ENCODE assay signal across 14 mouse cellular contexts in genomic region chr7:119941569-119941968, GRCm38 (mm10). TPM values are rescaled to one million over a fixed set of nuclear protein-coding genes. Genes with fewer than 3 reads are reported as not detected.
DNase-seq lines count a peak whose midpoint lies in the region; ATAC-seq lines count a peak whose summit lies in the region.
"Had no signal": no experiment of that assay in that cellular context is flagged by ENCODE, and none has a peak within 500 bp of the region (broad histone marks: within the 10 kb centered on the region; RNA-seq: fewer than 3 reads in every experiment).

No protein-coding gene starts in this region.

- no peak overlapping the region for H3K4me2 ChIP-seq in kidney, embryonic 14.5 days (replicated peaks; ENCODE audit: low read depth, low read length)
- no peak overlapping the region for H3K4me2 ChIP-seq in forebrain, embryonic 16.5 days (ENCODE audit: low read length)
- H3K4me2 ChIP-seq in midbrain, embryonic 15.5 days, result no peak overlapping the region
- H3K4me2 ChIP-seq: embryonic facial prominence, embryonic 12.5 days; liver, embryonic 11.5 days had no signal

- no peak for ATAC-seq in kidney, embryonic 14.5 days (ENCODE audit: low FRiP score, low TSS enrichment)
- no peak for ATAC-seq in forebrain, embryonic 16.5 days
- no peak for ATAC-seq in midbrain, embryonic 15.5 days (replicated peaks)
- ATAC-seq: forebrain, embryonic 14.5 days had no signal

- H3K27ac ChIP-seq in kidney, embryonic 14.5 days (ENCODE audit: low read depth, low read length), result no peak overlapping the region
- H3K27ac ChIP-seq in forebrain, embryonic 16.5 days (ENCODE audit: low read length), result no peak overlapping the region
- no peak overlapping the region for H3K27ac ChIP-seq in midbrain, embryonic 15.5 days
- H3K27ac ChIP-seq: embryonic facial prominence, embryonic 12.5 days had no signal

- no peak overlapping the region for H3K9ac ChIP-seq in kidney, embryonic 14.5 days (ENCODE audit: low read depth, low read length)
- no peak overlapping the region for H3K9ac ChIP-seq in forebrain, embryonic 16.5 days (replicated peaks; ENCODE audit: low read depth, low read length)
- H3K9ac ChIP-seq in midbrain, embryonic 15.5 days, result no peak overlapping the region
- H3K9ac ChIP-seq: embryonic facial prominence, embryonic 12.5 days had no signal

- H3K9me3 ChIP-seq in kidney, embryonic 14.5 days (ENCODE audit: control insufficient read depth, low read length), result no peaks in the 10 kb centered on the region
- no peaks in the 10 kb centered on the region for H3K9me3 ChIP-seq in forebrain, embryonic 16.5 days (ENCODE audit: control insufficient read depth, low read length)
- H3K9me3 ChIP-seq in midbrain, embryonic 15.5 days, result no peaks in the 10 kb centered on the region
- H3K9me3 ChIP-seq: embryonic facial prominence, embryonic 12.5 days had no signal

- no peaks in the 10 kb centered on the region for H3K4me1 ChIP-seq in kidney, embryonic 14.5 days (ENCODE audit: control insufficient read depth, insufficient read depth, low read length)
- H3K4me1 ChIP-seq in forebrain, embryonic 16.5 days (replicated peaks; ENCODE audit: control insufficient read depth, insufficient read depth, low read length), result no peaks in the 10 kb centered on the region
- H3K4me1 ChIP-seq in midbrain, embryonic 15.5 days, result no peaks in the 10 kb centered on the region
- H3K4me1 ChIP-seq: embryonic facial prominence, embryonic 12.5 days had no signal

- H3K27me3 ChIP-seq in kidney, embryonic 14.5 days (ENCODE audit: control insufficient read depth, insufficient read depth, low read length), result no peaks in the 10 kb centered on the region
- H3K27me3 ChIP-seq in forebrain, embryonic 16.5 days (replicated peaks; ENCODE audit: control insufficient read depth, insufficient read depth, low read length), result no peaks in the 10 kb centered on the region
- H3K27me3 ChIP-seq in midbrain, embryonic 15.5 days (replicated peaks), result no peaks in the 10 kb centered on the region
- H3K27me3 ChIP-seq: embryonic facial prominence, embryonic 12.5 days had no signal

- DNase-seq in kidney, adult 18-20 months, result peak; percentile 79
- peak; percentile 17 for DNase-seq in NIH3T3 (ENCODE audit: low read depth)
- DNase-seq in gastrocnemius, postnatal 25 days, result peak; percentile 42
- DNase-seq in kidney, postnatal 4 days, result peak; percentile 16 to 35
- no peak for DNase-seq in embryo, embryonic 10 days (ENCODE audit: low spot score)
- DNase-seq: cerebellum, adult 2 months; layer of hippocampus, adult 9-11 months; midbrain, embryonic 14.5 days had no signal

- no peak overlapping the region for H3K4me3 ChIP-seq in kidney, embryonic 14.5 days (ENCODE audit: low read length)
- no peak overlapping the region for H3K4me3 ChIP-seq in forebrain, embryonic 16.5 days (replicated peaks; ENCODE audit: low read length)
- no peak overlapping the region for H3K4me3 ChIP-seq in midbrain, embryonic 15.5 days
- H3K4me3 ChIP-seq: embryonic facial prominence, embryonic 12.5 days had no signal

- H3K36me3 ChIP-seq in kidney, embryonic 14.5 days (ENCODE audit: control insufficient read depth, insufficient read depth, low read length), result no peaks in the 10 kb centered on the region
- H3K36me3 ChIP-seq in forebrain, embryonic 16.5 days (ENCODE audit: control insufficient read depth, insufficient read depth), result no peaks in the 10 kb centered on the region
- no peaks in the 10 kb centered on the region for H3K36me3 ChIP-seq in midbrain, embryonic 15.5 days (replicated peaks)
- H3K36me3 ChIP-seq: embryonic facial prominence, embryonic 12.5 days had no signal

- 65% methylated on average over 2 of the region's 2 CpGs for WGBS in kidney, embryonic 14.5 days
- 58% methylated on average over 2 of the region's 2 CpGs for WGBS in forebrain, embryonic 16.5 days
- WGBS in midbrain, embryonic 15.5 days, result 63% methylated on average over 2 of the region's 2 CpGs

RNA-seq across cellular contexts. Expression of gene Dcun1d3, which starts 45.5 kb away (rescaled TPM):
- 5.6 and 5.9 TPM in 2 replicates for polyA plus RNA-seq in kidney, embryonic 14.5 days (2014; fragmentation: Nextera tagmentation; extraction: Ambion mirVana)
- total RNA-seq in gastrocnemius, postnatal 25 days (2021), result 10 to 100 TPM; 17.6 to 18.8 TPM
- 20.4 and 23.8 TPM in 2 replicates for polyA plus RNA-seq in forebrain, embryonic 16.5 days (2015; fragmentation: Nextera tagmentation; extraction: Ambion mirVana)
- polyA plus RNA-seq in midbrain, embryonic 15.5 days (2015; fragmentation: Nextera tagmentation; extraction: Ambion mirVana), result 18.3 and 19.9 TPM in 2 replicates

RNA-seq across cellular contexts. Expression of gene Lyrm1, which starts 45.9 kb away (rescaled TPM):
- polyA plus RNA-seq in kidney, embryonic 14.5 days (2014; fragmentation: Nextera tagmentation; extraction: Ambion mirVana), result 8.3 and 8.6 TPM in 2 replicates
- total RNA-seq in gastrocnemius, postnatal 25 days (2021), result 1 to 10 TPM; 8.5 to 8.9 TPM
- polyA plus RNA-seq in forebrain, embryonic 16.5 days (2015; fragmentation: Nextera tagmentation; extraction: Ambion mirVana), result 14.3 and 17.8 TPM in 2 replicates
- polyA plus RNA-seq in midbrain, embryonic 15.5 days (2015; fragmentation: Nextera tagmentation; extraction: Ambion mirVana), result 18.0 and 18.6 TPM in 2 replicates
